Mouse (Mus musculus): ENCODE data around the gene Rptor. TPM values are rescaled to one million over a fixed set of nuclear protein-coding genes. Genes with fewer than 3 reads are reported as not detected.

Rptor gene
- total RNA-seq, 2 experiments from 2014 or later: 44.4 to 50.2 TPM

GRCm38 (mm10) chr11:119807431-119808031, 204.8 kb downstream of the Rptor start:
- no peak for DNase-seq (ENCODE audit: low spot score in 2 of 2)

- DNase-seq (ENCODE audit: low spot score in 2 of 2): no peak
These were observed 206.1 kb downstream of the Rptor start for GRCm38 (mm10) chr11:119808647-119809280.

DNA sequence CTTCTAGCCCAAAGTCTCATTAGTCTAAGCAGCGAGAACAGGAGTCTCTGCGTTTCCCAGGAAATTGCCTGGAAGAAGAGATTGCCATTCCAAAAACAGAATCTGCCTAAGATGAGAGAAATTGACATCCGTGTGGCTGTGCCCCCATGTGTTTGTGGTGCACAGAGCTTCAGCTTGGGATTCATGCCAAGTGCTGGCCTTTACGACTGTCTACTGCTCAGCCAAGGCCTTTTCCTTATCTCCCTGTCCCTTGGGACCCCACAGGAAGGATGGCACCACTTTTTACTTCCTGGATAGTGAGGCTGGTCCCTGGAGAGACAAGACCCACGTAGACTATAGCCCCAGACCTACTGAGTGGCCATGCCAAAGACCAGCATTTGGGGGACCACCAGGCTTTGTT, 206.6 kb downstream of the Rptor start:
- no peak for DNase-seq (ENCODE audit: low spot score in 2 of 2)

- DNase-seq (ENCODE audit: low spot score in 2 of 2): no peak
These were observed 208.3 kb downstream of the Rptor start for GRCm38 (mm10) chr11:119811022-119811421.

DNA sequence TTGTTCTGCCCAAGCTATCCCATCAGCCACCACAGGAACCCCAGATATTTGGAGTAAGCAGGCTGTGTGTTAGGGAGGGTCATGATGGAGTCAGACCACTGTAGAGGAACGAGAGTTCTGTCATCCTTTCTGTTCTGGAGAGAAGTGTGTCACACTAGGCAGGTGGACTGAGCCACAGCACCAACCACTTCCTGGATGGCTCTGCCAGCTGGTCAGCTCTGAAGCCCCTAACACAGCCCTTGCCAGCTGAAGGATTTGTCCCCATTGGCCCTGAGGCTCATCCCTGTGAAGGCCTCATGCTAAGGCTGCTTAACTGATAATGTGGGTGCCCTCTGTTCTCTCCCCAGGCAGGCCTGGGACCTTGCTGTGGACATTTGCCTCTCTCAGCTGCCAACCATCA, 208.9 kb downstream of the Rptor start:
- DNase-seq (ENCODE audit: low spot score in 2 of 2): no peak

DNA sequence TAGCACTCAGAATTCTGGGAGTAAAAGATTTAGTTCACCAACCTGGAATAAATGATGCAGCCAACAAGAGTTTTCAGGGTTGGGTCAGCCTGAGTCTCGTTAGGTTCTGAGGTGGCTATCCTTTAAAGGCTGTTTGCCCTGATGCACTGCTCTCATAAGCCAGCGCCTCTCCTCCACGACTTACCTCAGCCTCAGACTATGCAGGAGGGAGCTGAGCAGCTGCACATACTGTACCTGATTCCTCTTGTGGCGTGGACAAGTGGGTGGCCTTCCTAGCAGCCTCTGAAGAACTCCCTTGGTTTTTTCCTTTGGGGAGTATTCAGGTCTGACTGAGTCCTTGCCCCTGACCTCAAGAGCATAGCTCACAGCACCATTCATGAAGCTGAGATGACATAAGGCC, 209.4 kb downstream of the Rptor start:
- no peak for DNase-seq (ENCODE audit: low spot score in 2 of 2)

DNA sequence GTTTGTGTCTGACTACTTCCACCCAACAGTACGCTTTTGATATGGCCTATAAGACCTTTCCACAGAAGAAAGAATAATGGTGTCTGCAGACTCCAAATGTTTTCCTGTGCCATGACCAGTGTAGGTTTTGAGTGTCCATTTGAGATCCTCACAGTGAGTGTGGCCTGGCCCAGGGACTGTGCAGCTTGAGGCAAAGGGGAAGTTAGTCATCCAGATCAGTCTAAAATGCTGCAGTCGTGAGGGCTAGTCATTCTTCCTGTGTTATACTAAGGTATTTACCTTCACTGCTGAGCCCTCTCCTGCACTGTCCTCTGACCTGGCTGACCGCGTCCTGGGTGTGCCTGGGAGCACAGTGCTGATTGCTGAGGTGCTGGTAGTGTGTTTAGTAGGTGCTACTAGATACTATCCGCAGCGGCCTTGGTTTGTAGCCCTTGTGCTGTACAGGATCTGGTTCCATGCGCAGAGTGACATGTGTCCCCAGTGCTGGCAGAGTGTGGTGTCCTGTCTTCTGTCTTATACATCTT, 211.4 kb downstream of the Rptor start:
- DNase-seq (ENCODE audit: low spot score in 2 of 2): no peak

DNA sequence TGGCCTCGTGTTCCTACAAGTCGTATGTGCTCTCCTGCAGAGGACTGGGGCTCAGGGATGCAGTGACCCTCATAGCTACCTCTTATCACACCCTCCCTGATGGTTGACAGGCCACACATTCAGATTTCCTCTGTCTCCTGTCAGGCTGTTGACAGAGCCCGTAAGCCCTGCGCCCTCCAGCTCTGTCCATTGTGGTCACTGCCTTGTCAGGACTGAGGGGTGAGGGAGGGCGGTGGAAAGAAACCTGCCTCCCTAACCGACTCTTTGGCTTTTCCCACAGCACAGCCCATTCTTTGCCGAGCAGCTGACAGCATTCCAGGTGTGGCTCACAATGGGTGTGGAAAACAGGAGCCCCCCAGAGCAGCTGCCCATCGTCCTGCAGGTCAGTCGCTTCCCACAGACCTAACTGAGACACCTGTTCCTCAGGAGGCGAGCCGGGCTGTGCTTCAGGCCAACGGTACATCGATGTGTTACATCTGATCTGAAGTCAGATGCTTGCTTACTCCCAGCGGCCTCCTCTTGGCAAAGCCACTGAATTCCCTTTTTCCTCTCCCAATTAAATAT, 214.2 kb downstream of the Rptor start:
- DNase-seq (ENCODE audit: low spot score in 2 of 2): no peak

- DNase-seq (ENCODE audit: low spot score in 2 of 2): no peak
These were observed 214.7 kb downstream of the Rptor start for GRCm38 (mm10) chr11:119817362-119817837.

- DNase-seq (ENCODE audit: low spot score in 2 of 2): no peak
These were observed 215.2 kb downstream of the Rptor start for GRCm38 (mm10) chr11:119817898-119818297.

- DNase-seq (ENCODE audit: low spot score in 2 of 2): no peak
These were observed 218.8 kb downstream of the Rptor start for GRCm38 (mm10) chr11:119821514-119821913.

DNA sequence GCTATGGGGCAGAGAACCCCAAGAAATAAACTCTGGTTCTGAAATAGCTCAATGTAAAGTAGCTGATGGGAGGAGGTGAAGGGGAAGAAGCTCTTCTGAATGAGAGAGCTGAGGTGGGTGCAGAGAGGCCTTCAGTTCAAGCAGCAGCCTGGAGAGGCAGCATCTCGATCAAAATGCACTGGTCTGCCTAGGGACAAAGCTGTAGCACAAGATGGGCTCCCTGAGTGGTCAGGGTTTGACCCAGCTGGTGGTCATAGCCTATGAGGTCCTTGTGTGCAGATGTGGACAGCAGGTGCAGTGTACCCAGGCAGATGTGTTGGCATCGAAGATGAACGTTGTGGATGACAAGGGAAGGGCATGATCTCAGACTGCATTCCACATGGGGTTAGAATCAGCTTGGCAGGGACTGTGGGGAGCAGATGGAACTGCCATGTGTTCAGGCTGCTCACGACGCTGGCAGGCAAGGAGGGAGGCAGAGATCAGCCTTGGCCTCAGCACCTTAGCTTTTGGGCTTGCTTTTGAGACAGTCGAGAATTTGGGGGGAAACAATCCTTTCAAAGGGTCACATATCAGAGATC, 221.5 kb downstream of the Rptor start:
- no peak for DNase-seq (ENCODE audit: low spot score in 2 of 2)

- no peak for DNase-seq (ENCODE audit: low spot score in 2 of 2)
These were observed 223.1 kb downstream of the Rptor start for GRCm38 (mm10) chr11:119825783-119826182.

DNA sequence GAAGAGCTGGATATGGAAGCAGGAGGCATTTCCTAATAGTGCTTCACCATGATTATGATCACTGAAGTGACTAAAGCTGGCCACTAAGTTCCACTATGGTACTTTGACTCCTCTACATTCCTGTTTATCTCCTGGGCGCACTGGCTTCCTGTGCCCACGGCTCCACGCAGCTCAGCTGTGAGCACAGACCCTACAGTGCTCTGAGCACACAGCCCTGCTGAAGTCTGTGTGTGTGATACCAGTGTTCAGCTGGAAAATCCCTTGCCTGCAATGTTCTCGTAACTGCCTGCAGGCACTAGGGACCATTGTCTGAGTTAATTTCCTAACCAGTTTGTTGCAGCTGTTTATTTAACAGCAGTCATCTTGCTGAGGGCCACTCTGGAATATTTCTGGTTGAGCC, 223.5 kb downstream of the Rptor start:
- DNase-seq (ENCODE audit: low spot score in 2 of 2): no peak

- DNase-seq (ENCODE audit: low spot score in 2 of 2): no peak
These were observed 226.4 kb downstream of the Rptor start for GRCm38 (mm10) chr11:119829116-119829515.

GRCm38 (mm10) chr11:119831682-119832081, 229.0 kb downstream of the Rptor start:
- DNase-seq (ENCODE audit: low spot score in 2 of 2): no peak

- DNase-seq (ENCODE audit: low spot score in 2 of 2): no peak
These were observed 230.6 kb downstream of the Rptor start for GRCm38 (mm10) chr11:119833311-119833710.

DNA sequence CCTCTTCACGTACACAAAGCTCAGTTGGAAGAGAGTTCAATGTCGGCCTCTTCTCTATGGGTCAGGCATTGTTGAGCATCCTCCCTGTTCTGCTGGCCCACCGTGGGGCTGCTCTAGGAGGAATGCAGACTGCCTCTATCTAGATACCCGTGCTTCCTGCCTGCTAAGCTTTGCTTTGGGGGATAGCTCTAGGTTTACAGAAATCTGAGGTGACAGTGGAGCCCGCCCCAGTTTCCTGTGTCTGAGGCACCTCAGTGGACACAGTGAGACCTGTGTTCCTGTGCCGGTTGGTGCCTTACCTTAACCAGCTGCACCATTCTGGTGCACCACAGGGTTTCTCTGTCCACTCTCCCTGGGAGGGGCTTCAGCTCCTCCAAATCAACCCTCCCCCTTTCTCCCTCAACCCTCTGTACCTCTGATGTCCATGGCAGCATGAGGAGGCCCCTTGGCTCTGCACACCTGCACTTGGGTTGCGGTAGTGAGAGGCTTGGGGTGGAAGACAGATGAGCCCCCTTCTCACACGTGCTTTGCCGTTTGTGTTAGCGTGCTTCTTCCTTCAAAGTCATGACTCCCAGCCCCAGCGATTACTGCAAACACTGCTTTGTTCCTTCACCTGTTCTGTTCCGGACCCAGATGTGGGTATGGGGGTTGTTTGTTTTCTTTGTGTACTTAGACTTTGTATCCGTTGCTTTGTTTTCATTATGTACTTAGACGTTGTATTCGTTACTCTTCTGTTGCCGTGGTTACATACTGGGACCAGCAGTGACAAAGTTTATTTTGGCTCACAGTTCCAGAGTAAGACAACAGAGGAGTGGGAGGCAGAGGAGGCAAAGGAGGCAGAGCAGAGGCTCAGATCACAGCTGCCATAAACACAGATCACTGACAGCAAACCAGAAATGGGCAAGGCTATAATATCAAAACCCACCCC, 231.4 kb downstream of the Rptor start:
- DNase-seq (ENCODE audit: low spot score in 2 of 2): no peak

- no peak for DNase-seq (ENCODE audit: low spot score in 2 of 2)
These were observed 233.6 kb downstream of the Rptor start for GRCm38 (mm10) chr11:119836326-119836725.

DNA sequence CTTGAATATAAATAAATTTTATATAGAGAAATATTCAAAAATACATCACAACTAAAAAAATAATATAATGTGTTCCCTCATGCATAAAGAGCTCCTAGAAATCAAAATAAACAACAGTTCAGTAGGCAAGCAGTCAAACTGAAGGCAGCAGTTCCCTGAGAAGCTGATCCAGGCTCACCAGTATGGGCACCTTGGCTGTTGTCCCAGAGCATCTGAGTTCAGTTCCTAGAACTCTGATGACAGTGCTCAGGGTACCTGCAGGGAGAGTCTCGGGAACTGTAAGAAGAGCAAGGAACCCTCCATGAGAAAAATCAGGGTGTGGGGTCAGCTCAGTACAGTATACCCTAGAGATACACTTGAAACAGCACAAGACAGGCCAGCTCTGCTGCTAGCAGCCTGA, 235.1 kb downstream of the Rptor start:
- no peak for DNase-seq (ENCODE audit: low spot score in 2 of 2)

All from adrenal gland, adult 18-20 months (tissue).